Mouse (Mus musculus) forebrain, embryonic 12.5 days (tissue): ENCODE measurements around the gene Pced1a. TPM values are rescaled to one million over a fixed set of nuclear protein-coding genes. Genes with fewer than 3 reads are reported as not detected.

Experiments used
- ATAC-seq: fragments of 200-750 bp; cut with Nextera tagmentation; 2 replicates; pipeline ENCODE4 v1.8.0; 2017; ENCODE audit warnings: moderate TSS enrichment; ENCODE audit not compliant: low FRiP score
- H3K27ac ChIP-seq: fragments of 300-500 bp; sonication (generic); 2 replicates; pipeline ENCODE4 v1.5.1; 2016; ENCODE audit warnings: mild to moderate bottlenecking
- H3K27me3 ChIP-seq: fragments of 300-500 bp; sonication (generic); 2 replicates; pipeline ENCODE4 v1.6.1; 2016; ENCODE audit warnings: mild to moderate bottlenecking
- H3K36me3 ChIP-seq: fragments of 300-500 bp; sonication (generic); replicated peaks from 2 replicates; pipeline ENCODE4 v1.6.1; 2016; ENCODE audit warnings: mild to moderate bottlenecking
- H3K4me1 ChIP-seq: fragments of 300-500 bp; sonication (generic); 2 replicates; pipeline ENCODE4 v1.6.1; 2016
- H3K4me2 ChIP-seq: fragments of 300-500 bp; sonication (generic); 2 replicates; pipeline ENCODE4 v1.6.1; 2016; ENCODE audit warnings: mild to moderate bottlenecking, moderate library complexity
- H3K4me3 ChIP-seq: fragments of 300-500 bp; sonication (generic); replicated peaks from 2 replicates; pipeline ENCODE4 v1.5.1; 2016; ENCODE audit warnings: mild to moderate bottlenecking
- H3K9ac ChIP-seq: fragments of 300-500 bp; sonication (generic); 2 replicates; pipeline ENCODE4 v1.6.1; 2016; ENCODE audit warnings: mild to moderate bottlenecking
- H3K9me3 ChIP-seq: fragments of 300-500 bp; sonication (generic); 2 replicates; pipeline ENCODE4 v1.6.1; 2016
- WGBS: fragments of 180-500 bp; shearing (Covaris S2); methylation state at CpG from one replicate; pipeline ENCODE4 v1.1.7; 2016; 5-methylcytosine and 5-hydroxymethylcytosine counted together
- polyA plus RNA-seq: library from polyadenylated mRNA; unstranded; fragments of >200 nt; fragmentation: Nextera tagmentation; extraction: Ambion mirVana; gene quantifications from 2 replicates; pipeline ENCODE4 v1.2.1, GENCODE M21; 2016

Gene Pced1a
- polyA plus RNA-seq, 1 experiment from 2014 or later, result 10.9 TPM

GRCm38 (mm10) chr2:130367386-130367785, 57.1 kb downstream of the Pced1a start:
- ATAC-seq, result no peak

More at GRCm38 (mm10) chr2:130367386-130367785, 57.1 kb downstream of the Pced1a start:
- peaks cover 12% of the 10 kb centered on the region for H3K4me1 ChIP-seq
- no peaks in the 10 kb centered on the region for H3K36me3 ChIP-seq
- H3K4me2 ChIP-seq, result no peak overlapping the region
- H3K9me3 ChIP-seq, result no peaks in the 10 kb centered on the region
- 75% methylated on average over 4 of the region's 4 CpGs for WGBS
- H3K9ac ChIP-seq, result no peak overlapping the region
- peaks cover 35% of the 10 kb centered on the region for H3K27me3 ChIP-seq
- H3K27ac ChIP-seq, result no peak overlapping the region
- H3K4me3 ChIP-seq, result no peak overlapping the region

Other genes with a start within 250 kb of the Pced1a start
- gene Snrpb, start 245.3 kb downstream of the Pced1a start, polyA plus RNA-seq, result 577 and 590 TPM in 2 replicates
- gene Tmc2, start 229.5 kb downstream of the Pced1a start, polyA plus RNA-seq, result not detected in 2 replicates
- gene Nop56, start 150.3 kb downstream of the Pced1a start, polyA plus RNA-seq, result 366 and 374 TPM in 2 replicates
- 130 TPM in 2 replicates for gene Idh3b, start 140.2 kb downstream of the Pced1a start, polyA plus RNA-seq
- 2.7 and 2.9 TPM in 2 replicates for gene Ebf4, start 129.5 kb downstream of the Pced1a start, polyA plus RNA-seq
- 26.2 and 28.4 TPM in 2 replicates for gene Cpxm1, start 27.1 kb downstream of the Pced1a start, polyA plus RNA-seq
- gene Gm28372, start 19.5 kb downstream of the Pced1a start, polyA plus RNA-seq, result not detected in 2 replicates
- gene 1700020A23Rik, start 19.4 kb downstream of the Pced1a start, polyA plus RNA-seq, result not detected in 2 replicates
- 0.15 TPM in 1 of 2 replicates, not detected in the other for gene Tmem239, start 18.2 kb downstream of the Pced1a start, polyA plus RNA-seq
- gene Vps16, start 362 bp downstream of the Pced1a start, polyA plus RNA-seq, result 133 and 137 TPM in 2 replicates
- gene Ptpra, start 25.6 kb upstream of the Pced1a start, polyA plus RNA-seq, result 130 and 138 TPM in 2 replicates
- gene Mrps26, start 139.0 kb upstream of the Pced1a start, polyA plus RNA-seq, result 67.0 and 70.9 TPM in 2 replicates
- not detected in 2 replicates for gene Oxt, start 151.5 kb upstream of the Pced1a start, polyA plus RNA-seq
- not detected in 2 replicates for gene Avp, start 157.9 kb upstream of the Pced1a start, polyA plus RNA-seq
- 16.8 and 19.3 TPM in 2 replicates for gene Fastkd5, start 205.3 kb upstream of the Pced1a start, polyA plus RNA-seq
- 13.1 and 16.9 TPM in 2 replicates for gene Ubox5, start 205.3 kb upstream of the Pced1a start, polyA plus RNA-seq
- gene Lzts3, start 218.1 kb upstream of the Pced1a start, polyA plus RNA-seq, result 7.2 and 7.4 TPM in 2 replicates
- 47.8 and 49.7 TPM in 2 replicates for gene Ddrgk1, start 240.0 kb upstream of the Pced1a start, polyA plus RNA-seq
- gene Itpa, start 242.9 kb upstream of the Pced1a start, polyA plus RNA-seq, result 145 and 147 TPM in 2 replicates